Comparison of ENCODE assay signal across 17 mouse cellular contexts in genomic region chr3:41268516-41268915, GRCm38 (mm10).
"Had no signal": no experiment of that assay in that cellular context is flagged by ENCODE, and none has a peak within 500 bp of the region (broad histone marks: within the 10 kb centered on the region; RNA-seq: fewer than 3 reads in every experiment).

No protein-coding gene starts in this region.

- H3K36me3 ChIP-seq: lung, embryonic 15.5 days; midbrain, embryonic 13.5 days; midbrain, embryonic 15.5 days; neural tube, embryonic 12.5 days; stomach, embryonic 15.5 days had no signal

- H3K9ac ChIP-seq: liver, postnatal 0 days; lung, embryonic 15.5 days; midbrain, embryonic 13.5 days; midbrain, embryonic 15.5 days; neural tube, embryonic 12.5 days; stomach, embryonic 15.5 days had no signal

- H3K4me3 ChIP-seq: lung, embryonic 15.5 days; megakaryocyte, embryonic 14.5 days; midbrain, embryonic 13.5 days; midbrain, embryonic 15.5 days; neural tube, embryonic 12.5 days; stomach, embryonic 15.5 days had no signal

- H3K27ac ChIP-seq: lung, embryonic 15.5 days; macrophage; midbrain, embryonic 13.5 days; midbrain, embryonic 15.5 days; neural tube, embryonic 12.5 days; stomach, embryonic 15.5 days; stomach, postnatal 0 days had no signal

- ATAC-seq: liver, postnatal 0 days; lung, postnatal 0 days; midbrain, embryonic 13.5 days; midbrain, embryonic 15.5 days had no signal

- H3K9me3 ChIP-seq: lung, embryonic 15.5 days; midbrain, embryonic 13.5 days; midbrain, embryonic 15.5 days; neural tube, embryonic 12.5 days; stomach, embryonic 15.5 days had no signal

- DNase-seq: liver, postnatal 0 days; lung, adult 2 months; lung, postnatal 14 days; lung, postnatal 36 days; right cerebral cortex, postnatal 14 days; thymus, adult 2 months; thymus, postnatal 25 days; thymus, postnatal 4 days had no signal

- H3K27me3 ChIP-seq: lung, embryonic 15.5 days; megakaryocyte, embryonic 14.5 days; midbrain, embryonic 13.5 days; midbrain, embryonic 15.5 days; neural tube, embryonic 12.5 days; stomach, embryonic 15.5 days had no signal

- H3K4me1 ChIP-seq: lung, embryonic 15.5 days; megakaryocyte, embryonic 14.5 days; midbrain, embryonic 13.5 days; midbrain, embryonic 15.5 days; neural tube, embryonic 12.5 days; stomach, embryonic 15.5 days had no signal
